Mouse (Mus musculus): ENCODE data around the gene Madcam1. TPM values are rescaled to one million over a fixed set of nuclear protein-coding genes. Genes with fewer than 3 reads are reported as not detected.

The Madcam1 gene
- 0.35 and 0.63 TPM in 2 replicates for polyA plus RNA-seq (2012; rRNA removed; ENCODE audit: low replicate concordance)

GRCm38 (mm10) chr10:79664131-79664665 lies at the start of gene Madcam1:
Madcam1 (plus strand) TSS chr10:79664559.

GRCm38 (mm10) chr10:79637128-79638110 lies 26.9 kb upstream of the Madcam1 start, which contains the start of gene Shc2:
Shc2 (minus strand) TSS chr10:79637918.

GRCm38 (mm10) chr10:79645711-79646110 lies 18.6 kb upstream of the Madcam1 start, which contains the start of gene Odf3l2:
Odf3l2 (minus strand) TSS chr10:79645738.

GRCm38 (mm10) chr10:79668771-79669575 lies 4.6 kb downstream of the Madcam1 start, which contains the start of gene Tpgs1:
Tpgs1 (plus strand) TSS chr10:79669369.

GRCm38 (mm10) chr10:79681591-79682245 lies 17.4 kb downstream of the Madcam1 start, which contains the start of gene Cdc34:
Cdc34 (plus strand) TSS chr10:79682195.

GRCm38 (mm10) chr10:79688720-79689119 lies 24.4 kb downstream of the Madcam1 start, which contains the start of gene Gzmm:
Gzmm (plus strand) TSS chr10:79689020.

GRCm38 (mm10) chr10:79704065-79704969 lies 40.0 kb downstream of the Madcam1 start, which contains the start of gene Bsg:
Bsg (plus strand) TSS chr10:79704491.

GRCm38 (mm10) chr10:79716254-79716987 lies 52.1 kb downstream of the Madcam1 start, which contains the start of gene Hcn2:
Hcn2 (plus strand) TSS chr10:79716634.

Other genes with a start within 250 kb of the Madcam1 start
- gene Vmn2r83, start 195.8 kb upstream of the Madcam1 start, polyA plus RNA-seq (2012; rRNA removed; ENCODE audit: low replicate concordance) = not detected in 2 replicates
- gene Plpp2, start 130.8 kb upstream of the Madcam1 start, polyA plus RNA-seq (2012; rRNA removed; ENCODE audit: low replicate concordance) = 24.3 and 42.8 TPM in 2 replicates
- gene Mier2, start 109.4 kb upstream of the Madcam1 start, polyA plus RNA-seq (2012; rRNA removed; ENCODE audit: low replicate concordance) = 50.2 and 106 TPM in 2 replicates
- gene Theg, start 77.2 kb upstream of the Madcam1 start, polyA plus RNA-seq (2012; rRNA removed; ENCODE audit: low replicate concordance) = not detected in 2 replicates
- 0.11 and 0.67 TPM in 2 replicates for gene C2cd4c, start 50.5 kb upstream of the Madcam1 start, polyA plus RNA-seq (2012; rRNA removed; ENCODE audit: low replicate concordance)
- 11.9 and 35.3 TPM in 2 replicates for gene Shc2, start 26.6 kb upstream of the Madcam1 start, polyA plus RNA-seq (2012; rRNA removed; ENCODE audit: low replicate concordance)
- gene Odf3l2, start 18.8 kb upstream of the Madcam1 start, polyA plus RNA-seq (2012; rRNA removed; ENCODE audit: low replicate concordance) = not detected in 2 replicates
- 53.3 and 65.9 TPM in 2 replicates for gene Tpgs1, start 4.8 kb downstream of the Madcam1 start, polyA plus RNA-seq (2012; rRNA removed; ENCODE audit: low replicate concordance)
- gene Cdc34, start 17.6 kb downstream of the Madcam1 start, polyA plus RNA-seq (2012; rRNA removed; ENCODE audit: low replicate concordance) = 199 and 244 TPM in 2 replicates
- gene Gzmm, start 24.5 kb downstream of the Madcam1 start, polyA plus RNA-seq (2012; rRNA removed; ENCODE audit: low replicate concordance) = 0.96 and 1.0 TPM in 2 replicates
- 629 and 760 TPM in 2 replicates for gene Bsg, start 39.9 kb downstream of the Madcam1 start, polyA plus RNA-seq (2012; rRNA removed; ENCODE audit: low replicate concordance)
- gene Hcn2, start 52.1 kb downstream of the Madcam1 start, polyA plus RNA-seq (2012; rRNA removed; ENCODE audit: low replicate concordance) = 2.0 and 3.2 TPM in 2 replicates
- gene Polrmt, start 82.0 kb downstream of the Madcam1 start, polyA plus RNA-seq (2012; rRNA removed; ENCODE audit: low replicate concordance) = 53.4 and 66.9 TPM in 2 replicates
- gene Fgf22, start 90.5 kb downstream of the Madcam1 start, polyA plus RNA-seq (2012; rRNA removed; ENCODE audit: low replicate concordance) = 0.26 TPM in 1 of 2 replicates, not detected in the other
- gene Rnf126, start 102.4 kb downstream of the Madcam1 start, polyA plus RNA-seq (2012; rRNA removed; ENCODE audit: low replicate concordance) = 70.2 and 152 TPM in 2 replicates
- gene Fstl3, start 112.7 kb downstream of the Madcam1 start, polyA plus RNA-seq (2012; rRNA removed; ENCODE audit: low replicate concordance) = 48.7 and 48.9 TPM in 2 replicates
- gene Prss57, start 126.4 kb downstream of the Madcam1 start, polyA plus RNA-seq (2012; rRNA removed; ENCODE audit: low replicate concordance) = 0.17 and 0.19 TPM in 2 replicates
- gene Palm, start 129.0 kb downstream of the Madcam1 start, polyA plus RNA-seq (2012; rRNA removed; ENCODE audit: low replicate concordance) = 79.5 and 127 TPM in 2 replicates
- 0.53 and 9.3 TPM in 2 replicates for gene Misp, start 156.4 kb downstream of the Madcam1 start, polyA plus RNA-seq (2012; rRNA removed; ENCODE audit: low replicate concordance)
- gene Ptbp1, start 189.9 kb downstream of the Madcam1 start, polyA plus RNA-seq (2012; rRNA removed; ENCODE audit: low replicate concordance) = 143 and 437 TPM in 2 replicates
- 9.6 and 15.2 TPM in 2 replicates for gene Prtn3, start 209.9 kb downstream of the Madcam1 start, polyA plus RNA-seq (2012; rRNA removed; ENCODE audit: low replicate concordance)
- gene Plppr3, start 210.1 kb downstream of the Madcam1 start, polyA plus RNA-seq (2012; rRNA removed; ENCODE audit: low replicate concordance) = 32.9 and 40.1 TPM in 2 replicates
- gene Elane, start 221.7 kb downstream of the Madcam1 start, polyA plus RNA-seq (2012; rRNA removed; ENCODE audit: low replicate concordance) = 1.6 and 3.3 TPM in 2 replicates
- gene Cfd, start 226.3 kb downstream of the Madcam1 start, polyA plus RNA-seq (2012; rRNA removed; ENCODE audit: low replicate concordance) = 21,080 and 31,020 TPM in 2 replicates
- gene Med16, start 244.4 kb downstream of the Madcam1 start, polyA plus RNA-seq (2012; rRNA removed; ENCODE audit: low replicate concordance) = 55.6 and 79.3 TPM in 2 replicates
- gene Gm26602, start 246.3 kb downstream of the Madcam1 start, polyA plus RNA-seq (2012; rRNA removed; ENCODE audit: low replicate concordance) = not detected in 2 replicates